Mouse (Mus musculus) lung, postnatal 0 days (tissue): ENCODE data around the gene Gk2.

ENCODE experiments used
- CTCF ChIP-seq: IDR thresholded peaks from 2 replicates; pipeline ENCODE4 v1.5.1; 2016; ENCODE audit warnings: antibody characterized with exemption, mild to moderate bottlenecking
- EP300 ChIP-seq: IDR thresholded peaks from 2 replicates; pipeline ENCODE4 v1.6.1; 2016; ENCODE audit warnings: antibody characterized with exemption, mild to moderate bottlenecking, control low read depth

DNA sequence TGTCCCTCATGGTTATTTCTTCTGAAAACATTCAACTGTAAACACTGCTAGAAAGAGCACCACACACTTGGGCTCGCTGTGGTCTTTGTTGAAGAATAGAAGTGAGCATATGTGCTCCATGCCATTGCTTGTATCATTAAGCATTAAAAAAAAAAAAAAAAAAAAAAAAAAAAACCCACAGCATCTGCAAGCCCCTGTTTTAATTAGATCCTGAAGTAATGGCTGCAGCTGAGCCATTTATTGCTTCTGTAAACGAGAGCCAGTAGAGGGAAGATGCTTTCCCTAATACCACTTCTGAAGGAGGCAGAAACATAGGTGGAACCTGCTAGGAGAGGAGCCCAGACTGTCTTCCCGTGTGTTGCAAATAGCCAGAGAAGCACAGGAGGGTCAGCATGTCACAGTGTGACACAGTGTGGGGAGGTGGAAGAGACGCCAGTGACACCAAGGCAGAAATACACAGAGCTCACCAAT lies 47.6 kb downstream of the Gk2 start:
- TF ChIP-seq EP300 (no peak), CTCF (no peak)
